Mouse (Mus musculus): ENCODE measurements around the gene Plekhb1.

The Plekhb1 gene

GRCm38 (mm10) chr7:100662231-100662630 is at the start of gene Plekhb1:
TSS of gene Plekhb1 (minus strand) at chr7:100662414.
- TF ChIP-seq GATA4 (IDR thresholded peaks at IDR 0.05; ENCODE audit: insufficient replicate concordance, low read length) = no peak

GRCm38 (mm10) chr7:100706883-100707480 is 44.8 kb upstream of the Plekhb1 start:
- TF ChIP-seq GATA4 (IDR thresholded peaks at IDR 0.05; ENCODE audit: insufficient replicate concordance, low read length) = no peak

DNA sequence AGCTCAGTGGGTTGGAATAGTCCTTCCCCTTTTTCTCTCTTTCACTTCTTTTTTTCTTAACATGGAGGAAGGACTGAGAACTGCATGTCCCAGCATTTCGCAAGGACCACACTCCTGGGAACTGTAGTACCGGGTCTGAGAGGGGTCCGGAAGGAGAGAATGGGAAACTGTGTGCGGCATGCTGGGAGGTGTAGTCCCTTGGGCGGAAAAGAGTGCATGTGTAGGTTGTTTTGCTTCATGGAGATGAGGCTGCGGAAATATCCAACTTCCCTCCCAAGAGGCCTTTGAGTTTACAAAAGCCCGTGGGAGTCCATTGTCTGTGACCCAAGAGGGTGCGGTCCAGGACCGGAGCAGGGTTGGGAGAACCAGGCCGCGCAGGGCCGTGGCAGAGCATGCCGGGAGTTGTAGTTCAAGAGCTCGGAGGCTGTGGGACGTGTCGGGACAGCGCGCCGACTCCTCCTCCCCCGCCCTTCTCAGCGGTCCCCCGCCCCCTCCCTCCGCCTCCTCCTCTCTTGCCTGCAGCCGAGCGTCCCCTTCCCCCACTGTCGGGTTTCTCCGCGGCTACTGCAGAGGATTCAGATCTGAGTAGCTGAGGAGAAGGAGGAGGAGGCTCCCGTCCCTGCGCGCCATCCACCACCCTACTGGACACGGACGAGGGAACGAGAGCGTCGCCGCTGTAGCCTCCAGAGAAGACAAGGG is 44.1 kb upstream of the Plekhb1 start, which contains the start of gene Fam168a:
TSS of gene Fam168a (plus strand) at position 493 of the 699 bp plus-strand sequence.
- no peak for TF ChIP-seq GATA4 (IDR thresholded peaks at IDR 0.05; ENCODE audit: insufficient replicate concordance, low read length)

- TF ChIP-seq GATA4 (IDR thresholded peaks at IDR 0.05; ENCODE audit: insufficient replicate concordance, low read length) = no peak
Measured at GRCm38 (mm10) chr7:100699771-100700770, 37.9 kb upstream of the Plekhb1 start.

GRCm38 (mm10) chr7:100693199-100693598 is 31.0 kb upstream of the Plekhb1 start:
- no peak for TF ChIP-seq GATA4 (IDR thresholded peaks at IDR 0.05; ENCODE audit: insufficient replicate concordance, low read length)

DNA sequence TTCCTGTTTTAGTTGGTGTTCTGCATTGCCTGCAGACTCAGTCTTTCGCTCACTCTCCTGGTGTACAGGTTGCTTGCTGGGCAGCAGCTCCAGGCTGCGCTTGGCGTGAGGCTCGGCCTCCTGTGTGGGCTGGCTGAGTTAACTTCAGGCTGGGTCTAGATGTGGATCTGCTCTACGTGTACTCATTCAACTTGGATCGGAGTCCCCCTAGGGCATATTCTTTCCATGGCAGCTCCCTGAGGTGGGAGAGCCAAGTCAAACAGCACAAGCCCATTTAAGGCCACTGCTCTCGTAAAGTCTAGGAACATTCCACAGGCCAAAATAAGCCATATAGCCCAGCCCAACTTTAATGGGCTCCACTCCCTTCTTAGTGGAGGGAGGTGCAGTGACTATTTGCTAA is 26.3 kb upstream of the Plekhb1 start:
- no peak for TF ChIP-seq GATA4 (IDR thresholded peaks at IDR 0.05; ENCODE audit: insufficient replicate concordance, low read length)

- no peak for TF ChIP-seq GATA4 (IDR thresholded peaks at IDR 0.05; ENCODE audit: insufficient replicate concordance, low read length)
Measured at GRCm38 (mm10) chr7:100685061-100686030, 23.1 kb upstream of the Plekhb1 start.

GRCm38 (mm10) chr7:100684538-100684937 is 22.3 kb upstream of the Plekhb1 start:
- no peak for TF ChIP-seq GATA4 (IDR thresholded peaks at IDR 0.05; ENCODE audit: insufficient replicate concordance, low read length)

DNA sequence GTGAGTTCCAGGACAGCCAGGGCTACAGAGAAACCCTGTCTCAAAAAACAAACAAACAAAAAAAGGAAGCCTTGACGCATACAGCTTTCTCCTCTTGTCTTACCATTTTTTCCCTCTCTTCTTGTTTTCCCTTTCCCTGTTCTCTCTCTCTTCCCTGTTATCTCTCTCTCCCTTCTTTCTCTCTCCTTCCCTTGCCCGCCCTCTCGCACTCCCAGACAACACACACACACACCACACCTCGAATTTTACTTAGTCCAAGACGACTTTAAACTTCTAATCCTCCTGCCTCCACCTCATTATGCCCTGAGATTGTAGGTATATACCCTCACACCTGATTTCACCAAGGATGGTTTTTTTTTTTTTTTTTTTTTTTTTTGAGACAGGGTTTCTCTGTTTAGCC is 21.9 kb upstream of the Plekhb1 start:
- TF ChIP-seq GATA4 (IDR thresholded peaks at IDR 0.05; ENCODE audit: insufficient replicate concordance, low read length) = no peak

DNA sequence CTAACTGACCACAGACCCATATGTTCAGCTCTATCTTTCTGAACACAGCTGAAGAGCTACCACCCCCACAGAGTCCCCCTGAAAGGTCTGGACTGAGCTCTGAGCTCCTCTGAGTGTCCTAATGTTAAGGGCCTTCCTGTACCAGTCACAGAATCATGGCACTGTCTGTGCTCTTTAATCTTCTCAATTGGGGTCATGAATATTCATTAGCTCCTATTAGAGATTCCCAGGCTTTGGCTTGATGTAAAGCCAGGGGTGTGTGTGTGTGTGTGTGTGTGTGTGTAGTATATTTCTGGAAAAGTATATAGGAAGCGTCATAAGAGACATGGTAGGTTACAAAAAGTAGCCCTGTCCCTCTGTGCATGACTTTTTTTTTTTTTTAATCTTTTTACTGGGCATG is 21.0 kb upstream of the Plekhb1 start:
- no peak for TF ChIP-seq GATA4 (IDR thresholded peaks at IDR 0.05; ENCODE audit: insufficient replicate concordance, low read length)

GRCm38 (mm10) chr7:100681132-100681531 is 18.9 kb upstream of the Plekhb1 start:
- no peak for TF ChIP-seq GATA4 (IDR thresholded peaks at IDR 0.05; ENCODE audit: insufficient replicate concordance, low read length)

DNA sequence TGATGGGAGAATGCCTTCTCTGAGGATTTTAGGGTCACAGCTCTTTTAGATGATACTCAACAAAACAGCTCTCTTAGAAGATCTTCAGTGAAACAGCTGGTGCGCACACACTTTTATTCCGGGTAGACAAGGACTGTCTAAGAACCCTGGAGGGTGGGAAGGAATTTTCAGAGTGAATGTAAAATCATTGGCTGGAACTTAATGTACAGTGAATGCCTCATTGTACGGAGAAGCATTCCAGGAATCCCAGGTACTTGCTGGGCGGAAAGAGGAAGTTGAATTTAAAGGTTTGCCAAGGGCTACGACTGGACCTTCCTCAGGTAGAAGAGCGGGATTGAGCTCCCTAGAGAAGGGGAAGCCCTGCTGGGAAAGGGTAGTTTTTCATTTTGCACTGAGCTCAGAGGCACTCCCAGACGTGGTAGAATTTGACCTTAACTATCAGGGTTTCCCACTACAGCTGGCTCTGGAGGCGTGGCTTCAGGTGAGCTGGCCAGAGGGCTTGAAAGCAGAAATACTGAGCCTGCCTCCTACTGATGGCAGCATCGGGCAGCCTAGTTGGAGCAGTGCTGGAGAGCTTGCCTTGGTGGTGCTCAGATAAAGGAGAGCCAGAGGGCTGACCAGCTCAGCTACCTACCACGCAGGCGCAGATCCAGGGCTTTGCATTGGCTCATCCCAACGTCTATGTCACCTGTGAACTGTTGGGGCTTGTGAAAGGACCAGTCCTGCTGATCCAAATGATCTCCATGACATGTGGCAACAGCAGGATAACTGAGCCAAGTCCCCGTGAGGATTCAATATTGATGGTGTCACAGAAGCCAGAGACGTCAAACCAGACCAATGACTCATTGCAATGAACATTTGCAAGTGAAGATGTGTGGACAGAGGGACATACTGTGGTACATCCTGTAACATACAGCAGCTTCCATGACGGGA is 17.0 kb upstream of the Plekhb1 start:
- no peak for TF ChIP-seq GATA4 (IDR thresholded peaks at IDR 0.05; ENCODE audit: insufficient replicate concordance, low read length)

DNA sequence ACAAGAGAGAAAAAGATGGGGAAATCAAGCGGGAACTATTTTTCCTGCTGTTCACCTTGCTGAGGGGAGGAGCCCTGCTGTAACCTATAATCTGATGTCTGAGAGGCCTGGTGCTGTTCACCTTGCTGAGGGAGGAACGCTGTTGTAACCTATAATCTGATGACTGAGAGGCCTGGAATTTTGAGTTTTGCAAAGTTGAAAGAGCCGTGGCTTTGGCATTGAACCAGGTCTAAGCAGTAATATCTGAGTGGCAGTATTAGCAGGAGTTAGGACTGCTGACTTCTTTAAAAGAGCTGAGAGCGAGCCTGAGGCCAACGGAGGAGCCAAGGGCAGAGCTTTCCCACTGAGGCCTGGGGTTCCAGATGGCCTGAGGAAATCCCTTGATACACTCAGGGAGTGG is 15.8 kb upstream of the Plekhb1 start:
- no peak for TF ChIP-seq GATA4 (IDR thresholded peaks at IDR 0.05; ENCODE audit: insufficient replicate concordance, low read length)
